Mouse (Mus musculus) Patski (cell line): ENCODE measurements around the gene Clk2. TPM values are rescaled to one million over a fixed set of nuclear protein-coding genes. Genes with fewer than 3 reads are reported as not detected.
A peak's percentile ranks its signal among the peaks of the same experiment; 100 is the strongest.

Experiments
- ATAC-seq: fragments of 100-300 bp; one replicate; pipeline ENCODE4 v1.8.0; 2021
- CTCF ChIA-PET: fragments of 350-600 bp; sonication (Branson Sonifier 250); formaldehyde crosslinking; loops from one replicate; lab custom pipeline; 2022; ENCODE audit warnings: inconsistent platforms; lab: Charles Lee
- POLR2A ChIA-PET: fragments of 350-600 bp; sonication (Branson Sonifier 250); formaldehyde crosslinking; loops from one replicate; lab custom pipeline; 2022; ENCODE audit warnings: antibody characterized with exemption, inconsistent platforms; lab: Charles Lee
- DNase-seq: peaks from one replicate; pipeline ENCODE4 v3.0.0-alpha.2; 2011; ENCODE audit warnings: low read depth, low spot score
- H3K27me3 ChIP-seq: fragments of 371-371 bp; one replicate; pipeline ENCODE4 v1.5.1; 2021
- CTCF ChIP-seq: fragments of 100-300 bp; IDR thresholded peaks from one replicate; pipeline ENCODE4 v1.5.1; 2021
- in situ Hi-C: fragments of 300-500 bp; cut with MboI; formaldehyde crosslinking; loops from 3 replicates; pipeline ENCODE4 v1.11.1; 2018; ENCODE audit warnings: low pct_unique_long_range_greater_than_20kb, mixed read lengths
- polyA plus RNA-seq: library from polyadenylated mRNA; unstranded; gene quantifications from one replicate; pipeline ENCODE4 v1.2.3, GENCODE M21; 2021

Clk2 gene
- polyA plus RNA-seq, 1 experiment from 2014 or later: 74.8 TPM

GRCm38 (mm10) chr3:89135958-89136357 is 28.6 kb upstream of the Clk2 start, which contains the start of gene Pklr:
Pklr (plus strand) TSS chr3:89136142.
- ChIA-PET CTCF (interaction anchor here (0.8 to 1.6 kb wide), 6 partner anchors 12 to 58 kb away, joined by 3 to 4 read pairs (median 3); no protein-coding TSS in a partner anchor), POLR2A (interaction anchor here (0.9 to 1.2 kb wide), 4 partner anchors 10 to 58 kb away, joined by 3 to 5 read pairs (median 4); partner anchors contain the start of genes Clk2 and Fdps)
- TF ChIP-seq CTCF: no peak
- no peak for DNase-seq
- no peaks in the 10 kb centered on the region for H3K27me3 ChIP-seq
- in situ Hi-C loops: no loop called here
- ATAC-seq: no peak

DNA sequence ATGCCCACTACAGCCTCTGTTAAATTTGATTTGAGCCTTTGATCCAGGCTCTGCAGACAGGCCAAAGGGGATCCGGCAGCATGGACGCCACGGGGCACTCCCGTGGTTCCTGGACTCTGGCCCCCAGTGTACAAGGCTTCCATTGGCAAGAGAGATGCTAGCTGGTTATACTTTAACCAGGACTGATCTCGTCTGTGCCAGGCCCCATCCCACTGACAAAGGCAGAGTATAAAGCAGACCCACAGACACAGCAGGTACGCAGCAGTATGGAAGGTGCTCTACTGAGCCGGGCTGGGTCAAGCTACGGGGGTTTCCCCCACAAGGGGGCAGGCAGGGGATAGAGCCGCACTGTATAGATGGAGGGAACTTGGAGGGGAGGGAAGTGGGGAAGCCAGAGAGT is 28.2 kb upstream of the Clk2 start:
- no peak for DNase-seq
- H3K27me3 ChIP-seq: no peaks in the 10 kb centered on the region
- ChIA-PET CTCF (interaction anchor here (0.8 to 1.6 kb wide), 8 partner anchors 9 to 57 kb away, joined by 3 to 4 read pairs (median 3); no protein-coding TSS in a partner anchor), POLR2A (interaction anchor here (0.5 to 1.1 kb wide), 4 partner anchors 10 to 59 kb away, joined by 3 to 5 read pairs (median 4); partner anchors contain the start of genes Clk2 and Fdps)
- ATAC-seq: peak; percentile 61
- no peak for TF ChIP-seq CTCF
- in situ Hi-C loops: no loop called here

- POLR2A ChIA-PET: no interaction called here
- CTCF ChIA-PET: interaction anchor here (1.0 to 1.7 kb wide), 4 partner anchors 8 to 29 kb away, joined by 3 to 4 read pairs (median 3); partner anchors contain the start of gene Hcn3
- in situ Hi-C loops: no loop called here
Measured at GRCm38 (mm10) chr3:89144821-89145220, 19.8 kb upstream of the Clk2 start.

GRCm38 (mm10) chr3:89145566-89145965 is 19.0 kb upstream of the Clk2 start:
- TF ChIP-seq CTCF: no peak
- in situ Hi-C loops: no loop called here
- ChIA-PET POLR2A (interaction anchor here (1.1 kb wide), 1 partner anchor 19 kb away, joined by 3 read pairs; the partner anchor contains the start of gene Clk2), CTCF (interaction anchor here (1.2 to 1.7 kb wide), 4 partner anchors 9 to 30 kb away, joined by 3 to 6 read pairs (median 4); partner anchors contain the start of gene Hcn3)
- ATAC-seq: no peak
- H3K27me3 ChIP-seq: no peaks in the 10 kb centered on the region
- DNase-seq: no peak

More at GRCm38 (mm10) chr3:89144821-89145220, 19.8 kb upstream of the Clk2 start:
- no peak for TF ChIP-seq CTCF
- no peaks in the 10 kb centered on the region for H3K27me3 ChIP-seq
- ATAC-seq (no peak), DNase-seq (no peak)

DNA sequence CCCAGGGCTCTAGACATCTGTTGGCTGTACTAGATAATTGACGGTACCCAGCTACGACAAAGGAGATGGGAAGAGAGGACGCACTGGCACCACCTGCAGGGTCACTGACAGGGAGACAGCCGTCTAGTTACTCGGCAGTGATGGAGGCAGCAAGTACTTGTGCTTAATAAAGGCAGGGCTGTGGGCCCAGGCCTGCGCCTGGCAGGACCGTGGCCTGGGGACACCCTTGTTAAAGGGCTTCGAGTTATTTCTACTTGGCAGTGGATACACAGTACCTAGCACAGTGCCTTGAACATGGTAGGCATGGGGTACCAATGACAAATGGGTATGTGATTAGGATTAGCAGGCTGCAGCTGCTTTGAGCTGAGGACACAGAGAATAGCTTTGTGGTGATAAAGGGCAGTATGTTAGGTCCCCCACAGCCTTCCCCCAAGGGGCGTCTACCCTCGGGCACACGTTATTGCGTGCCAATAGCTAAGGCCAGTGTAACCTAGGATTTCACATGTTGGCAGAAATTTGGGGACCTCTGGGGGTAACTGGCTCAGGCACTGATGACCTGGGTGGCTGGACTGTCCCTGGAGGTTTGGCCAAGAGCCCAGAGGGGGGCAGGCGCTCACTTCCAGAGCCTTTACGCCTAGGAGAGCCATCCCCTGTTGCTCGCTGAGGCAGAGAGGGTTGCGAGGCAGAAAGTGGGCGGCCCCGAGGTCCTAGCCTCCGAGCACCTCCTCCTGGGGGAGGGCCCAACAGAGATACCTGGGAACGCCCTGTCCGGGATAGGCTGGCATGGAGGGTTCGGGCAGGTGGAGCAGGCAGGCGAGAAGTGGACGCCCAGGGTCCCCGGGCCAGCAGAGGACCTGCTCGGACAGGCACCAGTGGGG is 17.3 kb upstream of the Clk2 start:
- CTCF ChIA-PET: interaction anchor here (1.4 to 1.6 kb wide), 2 partner anchors 12 to 31 kb away, joined by 6 to 8 read pairs; partner anchors contain the start of gene Hcn3
- DNase-seq: no peak
- in situ Hi-C loops: no loop called here
- no peak for ATAC-seq
- TF ChIP-seq CTCF: no peak
- POLR2A ChIA-PET: interaction anchor here (1.1 kb wide), 1 partner anchor 8 kb away, joined by 3 read pairs; no protein-coding TSS in a partner anchor
- H3K27me3 ChIP-seq: no peaks in the 10 kb centered on the region

DNA sequence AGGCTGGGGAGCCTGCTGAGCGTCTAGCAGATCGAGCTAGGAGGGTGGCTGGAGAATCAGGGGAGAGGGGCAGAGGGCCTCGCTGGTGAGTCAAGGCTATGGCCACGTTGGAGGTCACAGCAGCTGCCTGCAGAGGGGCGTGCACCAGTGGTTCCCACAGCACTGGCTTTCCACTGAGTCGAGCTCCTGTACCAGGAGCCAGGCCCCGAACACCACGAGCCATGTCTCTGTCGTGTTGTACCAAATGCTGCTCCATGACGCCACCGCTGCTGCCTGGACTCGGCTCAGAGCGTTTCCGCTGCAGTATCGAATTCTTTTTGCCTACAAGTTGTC is 16.6 kb upstream of the Clk2 start:
- ChIA-PET CTCF (no interaction called here), POLR2A (interaction anchor here (1.1 kb wide), 1 partner anchor 9 kb away, joined by 3 read pairs; no protein-coding TSS in a partner anchor)
- no peak for TF ChIP-seq CTCF
- in situ Hi-C loops: no loop called here
- H3K27me3 ChIP-seq: no peaks in the 10 kb centered on the region
- ATAC-seq (no peak), DNase-seq (no peak)

- ChIA-PET POLR2A (no interaction called here), CTCF (interaction anchor here (0.7 to 1.6 kb wide), 2 partner anchors 10 to 33 kb away, joined by 3 to 4 read pairs; no protein-coding TSS in a partner anchor)
- ATAC-seq (no peak), DNase-seq (no peak)
- no peaks in the 10 kb centered on the region for H3K27me3 ChIP-seq
- no peak for TF ChIP-seq CTCF
- in situ Hi-C loops: no loop called here
Measured at GRCm38 (mm10) chr3:89148567-89148966, 16.0 kb upstream of the Clk2 start.

DNA sequence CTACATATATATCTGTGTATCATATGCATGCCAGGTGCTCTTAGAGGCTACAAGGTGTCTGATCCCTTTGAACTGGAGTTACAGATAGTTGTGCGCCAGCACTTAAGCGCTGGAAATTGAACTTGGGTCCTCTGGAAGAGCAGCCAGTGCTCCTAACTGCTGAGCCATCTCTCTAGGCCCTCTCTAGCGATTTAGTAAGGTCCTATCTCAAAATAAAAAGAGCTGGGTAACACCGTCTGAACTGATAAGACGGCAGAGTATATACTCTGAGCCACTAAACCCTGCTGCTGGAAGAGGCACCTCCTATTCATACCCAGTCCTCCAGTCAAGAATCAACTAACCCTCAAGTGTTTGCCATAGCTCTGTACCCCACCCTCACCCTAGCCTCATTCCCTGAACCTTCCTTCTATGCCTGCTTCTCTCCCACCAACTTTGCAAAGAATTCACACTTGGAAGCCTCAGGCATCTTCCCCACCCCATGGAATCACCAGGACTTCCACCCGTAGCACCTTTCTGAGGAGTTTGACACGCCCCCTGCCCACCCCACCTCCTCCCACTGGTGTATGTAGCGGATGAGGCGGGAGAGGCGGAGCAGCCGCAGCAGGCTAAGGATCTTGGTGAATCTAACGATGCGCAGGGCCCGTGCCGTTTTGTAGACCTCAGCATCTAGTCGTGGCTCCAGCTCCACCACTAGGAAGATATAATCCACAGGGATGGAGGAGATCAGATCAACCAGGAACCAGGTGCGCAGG is 12.3 kb upstream of the Clk2 start:
- in situ Hi-C loops: no loop called here
- POLR2A ChIA-PET: interaction anchor here (0.6 kb wide), 2 partner anchors 12 to 28 kb away, joined by 3 read pairs; no protein-coding TSS in a partner anchor
- DNase-seq (no peak), ATAC-seq (no peak)
- CTCF ChIA-PET: interaction anchor here (1.2 to 1.3 kb wide), 2 partner anchors 9 to 24 kb away, joined by 3 to 4 read pairs; no protein-coding TSS in a partner anchor
- TF ChIP-seq CTCF: no peak
- H3K27me3 ChIP-seq: no peaks in the 10 kb centered on the region

- POLR2A ChIA-PET: interaction anchor here (0.6 kb wide), 2 partner anchors 39 to 237 kb away, joined by 3 to 4 read pairs; no protein-coding TSS in a partner anchor
- in situ Hi-C loops: loop anchor here (5.0 kb wide), 2 partner anchors 35 to 65 kb away; partner anchors contain the start of gene Rusc1
- no peak for TF ChIP-seq CTCF
- CTCF ChIA-PET: no interaction called here
- H3K27me3 ChIP-seq: no peaks in the 10 kb centered on the region
- no peak for ATAC-seq
- no peak for DNase-seq
Measured at GRCm38 (mm10) chr3:89156951-89157350, 7.6 kb upstream of the Clk2 start.
